Mouse (Mus musculus): ENCODE results near the gene Ascc2. TPM values are rescaled to one million over a fixed set of nuclear protein-coding genes. Genes with fewer than 3 reads are reported as not detected.

Ascc2 gene
- polyA plus RNA-seq, 1 experiment, result 33.4 TPM

DNA sequence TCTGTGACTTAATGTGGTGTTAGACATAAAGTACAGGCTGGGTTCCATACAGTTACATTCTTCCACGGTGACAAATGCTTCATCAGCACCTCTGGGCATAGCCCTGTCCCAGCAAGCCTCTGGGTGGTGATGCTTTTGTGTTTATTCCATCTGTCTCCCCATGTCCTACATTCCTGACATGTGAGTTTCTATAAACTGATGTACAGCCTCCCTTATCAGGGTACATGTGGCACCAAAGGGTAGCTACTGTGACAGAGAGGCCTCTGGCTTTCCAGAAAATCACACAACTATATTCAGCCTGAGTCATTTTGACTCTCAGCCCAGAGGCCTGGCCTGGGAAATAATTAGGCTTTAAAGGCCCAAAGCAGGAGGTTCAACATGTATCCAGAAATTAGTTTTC lies 31.0 kb upstream of the Ascc2 start:
- TF ChIP-seq POLR2A (IDR thresholded peaks at IDR 0.05; ENCODE audit: insufficient read depth, low read length), result no peak
- no peak for TF ChIP-seq CTCF (IDR thresholded peaks at IDR 0.05; ENCODE audit: low read depth, low read length)
- TF ChIP-seq EP300 (IDR thresholded peaks at IDR 0.05; ENCODE audit: insufficient read depth, low read depth, low read length), result no peak
- Histone ChIP-seq H3K27ac (ENCODE audit: insufficient read depth, low read length) (no peak overlapping the region), H3K4me3 (ENCODE audit: low read depth, low read length) (no peak overlapping the region), H3K9ac (ENCODE audit: low read depth, poor library complexity, severe bottlenecking) (no peak overlapping the region), H3K36me3 (ENCODE audit: control insufficient read depth, insufficient read depth, low read length, poor library complexity, severe bottlenecking) (no peaks in the 10 kb centered on the region), H3K27me3 (ENCODE audit: control insufficient read depth, insufficient read depth, low read length, poor library complexity, severe bottlenecking) (no peaks in the 10 kb centered on the region; the same call in 1 of the 2 replicates), H3K9me3 (replicated peaks; ENCODE audit: control insufficient read depth, insufficient read depth, low read length, poor library complexity, severe bottlenecking) (no peaks in the 10 kb centered on the region), H3K4me1 (ENCODE audit: control insufficient read depth, insufficient read depth, low read length) (no peaks in the 10 kb centered on the region)

DNA sequence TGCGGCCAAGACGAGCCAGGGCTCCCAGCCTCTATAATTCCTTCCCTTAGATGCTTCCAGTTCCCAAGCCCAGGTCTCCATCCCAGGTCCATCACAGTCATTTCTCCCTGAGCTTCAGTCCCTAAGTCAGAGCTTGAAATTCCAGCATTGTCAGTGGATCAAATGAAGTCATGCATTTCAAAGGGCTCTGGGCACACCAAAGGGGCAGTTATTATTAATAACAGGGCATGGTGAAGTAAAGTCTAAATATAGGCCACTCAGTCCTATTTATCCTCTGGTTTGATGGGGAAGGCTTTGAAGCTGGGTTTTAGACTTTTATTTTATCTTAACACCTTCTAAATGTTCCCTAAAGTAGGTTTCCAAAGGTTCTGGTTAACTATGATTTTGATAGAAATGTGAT lies 25.6 kb upstream of the Ascc2 start:
- Histone ChIP-seq H3K4me1 (ENCODE audit: control insufficient read depth, insufficient read depth, low read length) (no peaks in the 10 kb centered on the region), H3K9ac (ENCODE audit: low read depth, poor library complexity, severe bottlenecking) (no peak overlapping the region), H3K27ac (ENCODE audit: insufficient read depth, low read length) (no peak overlapping the region), H3K36me3 (ENCODE audit: control insufficient read depth, insufficient read depth, low read length, poor library complexity, severe bottlenecking) (no peaks in the 10 kb centered on the region), H3K4me3 (ENCODE audit: low read depth, low read length) (no peak overlapping the region), H3K27me3 (ENCODE audit: control insufficient read depth, insufficient read depth, low read length, poor library complexity, severe bottlenecking) (no peaks in the 10 kb centered on the region; the same call in 1 of the 2 replicates), H3K9me3 (replicated peaks; ENCODE audit: control insufficient read depth, insufficient read depth, low read length, poor library complexity, severe bottlenecking) (no peaks in the 10 kb centered on the region)
- TF ChIP-seq POLR2A (IDR thresholded peaks at IDR 0.05; ENCODE audit: insufficient read depth, low read length) (no peak), EP300 (IDR thresholded peaks at IDR 0.05; ENCODE audit: insufficient read depth, low read depth, low read length) (no peak), CTCF (IDR thresholded peaks at IDR 0.05; ENCODE audit: low read depth, low read length) (no peak)

DNA sequence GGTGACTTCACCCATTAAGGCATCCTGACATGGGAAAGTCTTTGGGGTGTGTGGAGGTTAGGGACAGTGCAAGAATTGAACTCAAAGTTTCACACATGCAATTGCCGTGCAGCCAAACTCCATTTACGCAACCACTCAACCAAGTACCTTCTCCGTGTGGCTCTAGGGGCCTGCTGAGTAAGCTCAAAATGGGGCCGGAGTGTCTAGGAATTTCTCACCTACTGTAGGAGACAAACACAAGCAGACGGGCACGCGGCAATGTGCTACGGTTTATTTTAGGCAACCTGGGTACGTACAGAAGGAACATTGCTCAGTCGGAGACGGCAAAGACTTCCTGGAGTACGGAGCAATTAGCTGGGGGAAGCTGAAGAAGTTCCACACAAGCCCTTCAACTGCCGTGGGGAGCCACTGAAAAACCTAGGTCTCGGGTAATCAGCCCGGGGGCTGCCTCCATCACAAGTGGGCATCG lies 17.5 kb upstream of the Ascc2 start, which contains the start of gene Gm11032:
Gm11032 (plus strand) TSS at position 51 of the 469 bp plus-strand sequence.
- Histone ChIP-seq H3K9ac (ENCODE audit: low read depth, poor library complexity, severe bottlenecking) (no peak within 1 kb of the TSS), H3K9me3 (replicated peaks; ENCODE audit: control insufficient read depth, insufficient read depth, low read length, poor library complexity, severe bottlenecking) (no peaks in the 10 kb centered on the region)

DNA sequence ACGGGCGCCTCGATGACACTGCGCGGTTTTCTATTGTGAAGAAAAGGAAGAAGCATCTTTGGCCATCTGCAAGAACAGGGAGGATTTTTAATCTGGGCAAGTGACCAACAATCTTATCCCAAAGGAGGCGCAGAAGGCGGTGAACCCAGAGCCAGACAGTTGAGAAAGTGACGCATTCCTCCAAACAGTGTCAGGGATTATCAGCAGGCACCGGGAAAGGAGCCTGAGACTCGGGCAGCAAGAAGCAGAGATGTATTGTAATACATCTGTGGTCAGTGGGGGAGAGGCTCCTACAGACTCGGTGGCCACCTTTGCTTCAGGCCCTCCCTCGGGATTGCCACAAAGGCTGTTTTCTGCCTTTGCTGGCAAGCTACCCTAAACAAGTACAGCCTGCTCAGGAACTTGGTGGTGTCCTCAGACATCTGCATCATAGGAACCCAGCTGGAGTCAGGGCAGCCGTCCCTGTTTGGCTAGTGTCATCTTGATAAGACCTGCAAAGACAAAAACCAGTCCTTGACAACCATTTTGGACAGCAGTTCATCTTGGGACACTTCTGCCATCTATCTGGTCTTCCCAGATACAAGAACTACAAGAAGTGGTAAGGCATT lies 16.9 kb upstream of the Ascc2 start:
- Histone ChIP-seq H3K4me1 (ENCODE audit: control insufficient read depth, insufficient read depth, low read length) (no peaks in the 10 kb centered on the region), H3K27me3 (ENCODE audit: control insufficient read depth, insufficient read depth, low read length, poor library complexity, severe bottlenecking) (no peaks in the 10 kb centered on the region), H3K27ac (ENCODE audit: insufficient read depth, low read length) (no peak overlapping the region), H3K4me3 (ENCODE audit: low read depth, low read length) (no peak overlapping the region), H3K9ac (ENCODE audit: low read depth, poor library complexity, severe bottlenecking) (no peak overlapping the region), H3K36me3 (ENCODE audit: control insufficient read depth, insufficient read depth, low read length, poor library complexity, severe bottlenecking) (no peaks in the 10 kb centered on the region), H3K9me3 (replicated peaks; ENCODE audit: control insufficient read depth, insufficient read depth, low read length, poor library complexity, severe bottlenecking) (no peaks in the 10 kb centered on the region)
- no peak for TF ChIP-seq EP300 (IDR thresholded peaks at IDR 0.05; ENCODE audit: insufficient read depth, low read depth, low read length)
- TF ChIP-seq CTCF (IDR thresholded peaks at IDR 0.05; ENCODE audit: low read depth, low read length), result no peak
- no peak for TF ChIP-seq POLR2A (IDR thresholded peaks at IDR 0.05; ENCODE audit: insufficient read depth, low read length)

More for the DNA sequence above, 17.5 kb upstream of the Ascc2 start, which contains the start of gene Gm11032:
- Histone ChIP-seq H3K4me3 (ENCODE audit: low read depth, low read length) (no peak within 1 kb of the TSS), H3K36me3 (ENCODE audit: control insufficient read depth, insufficient read depth, low read length, poor library complexity, severe bottlenecking) (no peaks in the 10 kb centered on the region), H3K27ac (ENCODE audit: insufficient read depth, low read length) (no peak within 1 kb of the TSS), H3K27me3 (ENCODE audit: control insufficient read depth, insufficient read depth, low read length, poor library complexity, severe bottlenecking) (no peaks in the 10 kb centered on the region), H3K4me1 (ENCODE audit: control insufficient read depth, insufficient read depth, low read length) (no peaks in the 10 kb centered on the region)
- TF ChIP-seq CTCF (IDR thresholded peaks at IDR 0.05; ENCODE audit: low read depth, low read length) (no peak), POLR2A (IDR thresholded peaks at IDR 0.05; ENCODE audit: insufficient read depth, low read length) (no peak), EP300 (IDR thresholded peaks at IDR 0.05; ENCODE audit: insufficient read depth, low read depth, low read length) (no peak)

DNA sequence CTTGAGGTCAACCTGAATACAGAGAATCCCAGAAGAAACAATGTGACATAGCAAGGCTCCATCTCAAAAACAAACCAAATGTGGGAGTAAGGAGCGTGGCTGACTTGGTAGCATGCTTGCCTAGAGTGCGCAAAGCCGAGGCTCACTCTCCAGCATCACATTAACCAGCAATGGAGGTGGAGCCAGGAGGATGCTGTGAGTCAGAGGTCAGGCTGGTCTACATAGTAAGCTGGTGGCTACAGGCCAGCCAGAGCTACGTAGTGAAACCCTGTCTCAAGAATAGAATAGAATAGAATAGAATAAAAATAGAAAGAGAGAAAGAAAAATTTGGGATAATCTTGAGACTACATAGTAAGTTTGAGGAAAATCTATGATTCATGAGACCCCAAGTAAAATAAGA lies 15.7 kb upstream of the Ascc2 start:
- Histone ChIP-seq H3K27ac (ENCODE audit: insufficient read depth, low read length) (no peak overlapping the region), H3K36me3 (ENCODE audit: control insufficient read depth, insufficient read depth, low read length, poor library complexity, severe bottlenecking) (no peaks in the 10 kb centered on the region), H3K9ac (ENCODE audit: low read depth, poor library complexity, severe bottlenecking) (no peak overlapping the region), H3K9me3 (replicated peaks; ENCODE audit: control insufficient read depth, insufficient read depth, low read length, poor library complexity, severe bottlenecking) (no peaks in the 10 kb centered on the region), H3K4me1 (ENCODE audit: control insufficient read depth, insufficient read depth, low read length) (no peaks in the 10 kb centered on the region), H3K4me3 (ENCODE audit: low read depth, low read length) (no peak overlapping the region), H3K27me3 (ENCODE audit: control insufficient read depth, insufficient read depth, low read length, poor library complexity, severe bottlenecking) (no peaks in the 10 kb centered on the region)
- TF ChIP-seq POLR2A (IDR thresholded peaks at IDR 0.05; ENCODE audit: insufficient read depth, low read length), result no peak
- no peak for TF ChIP-seq EP300 (IDR thresholded peaks at IDR 0.05; ENCODE audit: insufficient read depth, low read depth, low read length)
- TF ChIP-seq CTCF (IDR thresholded peaks at IDR 0.05; ENCODE audit: low read depth, low read length), result no peak

DNA sequence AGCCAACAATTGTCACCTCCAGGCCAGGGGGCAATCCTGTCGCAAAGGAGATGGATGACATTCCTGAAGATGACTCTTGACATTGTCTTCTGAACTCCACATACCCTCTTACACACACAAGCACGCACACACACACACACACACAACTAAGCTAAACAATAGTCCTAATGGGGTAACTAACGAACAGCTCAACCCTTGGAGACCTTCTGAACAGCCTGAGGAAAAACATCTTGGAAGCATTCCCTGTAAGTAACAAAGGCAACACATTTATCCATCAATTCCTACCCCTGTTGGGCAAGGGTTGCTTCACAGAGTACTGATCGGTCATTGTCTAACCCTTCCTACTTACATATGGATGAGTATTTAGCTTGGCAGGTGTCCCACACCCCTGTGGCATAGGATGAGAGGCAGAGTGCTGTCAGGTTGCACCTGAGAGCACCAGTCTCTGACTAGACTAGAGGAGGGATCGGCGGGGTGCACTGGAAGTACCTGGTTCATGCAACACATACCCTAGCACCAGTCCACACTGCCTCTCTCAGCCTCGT lies 15.0 kb upstream of the Ascc2 start:
- Histone ChIP-seq H3K27ac (ENCODE audit: insufficient read depth, low read length) (no peak overlapping the region), H3K36me3 (ENCODE audit: control insufficient read depth, insufficient read depth, low read length, poor library complexity, severe bottlenecking) (no peaks in the 10 kb centered on the region), H3K4me3 (ENCODE audit: low read depth, low read length) (peak overlapping the region; percentile 19), H3K4me1 (ENCODE audit: control insufficient read depth, insufficient read depth, low read length) (no peaks in the 10 kb centered on the region), H3K27me3 (ENCODE audit: control insufficient read depth, insufficient read depth, low read length, poor library complexity, severe bottlenecking) (no peaks in the 10 kb centered on the region), H3K9me3 (replicated peaks; ENCODE audit: control insufficient read depth, insufficient read depth, low read length, poor library complexity, severe bottlenecking) (no peaks in the 10 kb centered on the region), H3K9ac (ENCODE audit: low read depth, poor library complexity, severe bottlenecking) (no peak overlapping the region)
- TF ChIP-seq EP300 (IDR thresholded peaks at IDR 0.05; ENCODE audit: insufficient read depth, low read depth, low read length) (no peak), POLR2A (IDR thresholded peaks at IDR 0.05; ENCODE audit: insufficient read depth, low read length) (no peak), CTCF (IDR thresholded peaks at IDR 0.05; ENCODE audit: low read depth, low read length) (no peak)

Measured in ES-Bruce4 (cell line).